Mouse (Mus musculus) ES-E14 (cell line): ENCODE measurements around the gene Cand1. TPM values are rescaled to one million over a fixed set of nuclear protein-coding genes. Genes with fewer than 3 reads are reported as not detected.

Experiments used
- DNase-seq: peaks from one replicate; pipeline ENCODE4 v3.0.0-alpha.2; 2013; ENCODE audit warnings: low read depth, low spot score
- H3K27ac ChIP-seq: 2 replicates; pipeline ENCODE4 v1.5.1; 2012; ENCODE audit warnings: low read depth, mild to moderate bottlenecking, low read length, moderate library complexity, mixed read lengths; ENCODE audit not compliant: poor library complexity, insufficient read depth, severe bottlenecking
- H3K36me3 ChIP-seq: 2 replicates; pipeline ENCODE4 v1.6.1; 2012; ENCODE audit warnings: mild to moderate bottlenecking, low read length, moderate library complexity, mixed read lengths; ENCODE audit not compliant: control insufficient read depth, poor library complexity, insufficient read depth, severe bottlenecking
- H3K4me1 ChIP-seq, 2 experiments: fragments of 150-350 bp in 1 of 2; sonication (generic) in 1 of 2; 2 replicates each; pipeline ENCODE4 v1.6.1; 2012; ENCODE audit warnings: low read length in 2 of 2, mild to moderate bottlenecking in 1 of 2, mixed read lengths in 1 of 2; ENCODE audit not compliant: control insufficient read depth in 2 of 2, insufficient read depth in 2 of 2, poor library complexity in 1 of 2
- H3K4me3 ChIP-seq, 2 experiments: fragments of 150-350 bp in 1 of 2; sonication (generic) in 1 of 2; 2 replicates each; pipeline ENCODE4 v1.5.1; 2012; ENCODE audit warnings: low read length in 2 of 2, low read depth in 1 of 2, mild to moderate bottlenecking in 1 of 2, mixed read lengths in 1 of 2; ENCODE audit not compliant: insufficient read depth in 1 of 2, poor library complexity in 1 of 2, severe bottlenecking in 1 of 2
- H3K9ac ChIP-seq: 2 replicates; pipeline ENCODE4 v1.6.1; 2012; ENCODE audit warnings: low read depth, mild to moderate bottlenecking, low read length, mixed read lengths; ENCODE audit not compliant: poor library complexity, insufficient read depth, severe bottlenecking
- H3K9me3 ChIP-seq: fragments of 150-350 bp; sonication (generic); 2 replicates; pipeline ENCODE4 v1.6.1; 2012; ENCODE audit warnings: low read depth, mild to moderate bottlenecking, low read length; ENCODE audit not compliant: control insufficient read depth, insufficient read depth
- CHD2 ChIP-seq: IDR thresholded peaks from 2 replicates; pipeline ENCODE4 v1.6.1; 2014; ENCODE audit warnings: mild to moderate bottlenecking, low read depth, low read length, inconsistent platforms
- HCFC1 ChIP-seq: IDR thresholded peaks from 2 replicates; pipeline ENCODE4 v1.6.1; 2012; ENCODE audit warnings: low read length, inconsistent platforms, borderline replicate concordance; ENCODE audit not compliant: insufficient read depth
- MAFK ChIP-seq: IDR thresholded peaks from 2 replicates; pipeline ENCODE4 v1.6.1; 2014; ENCODE audit warnings: mild to moderate bottlenecking, low read depth, low read length, inconsistent platforms; ENCODE audit not compliant: insufficient read depth
- ZC3H11A ChIP-seq: IDR thresholded peaks from 2 replicates; pipeline ENCODE4 v1.6.1; 2012; ENCODE audit warnings: low read depth, mild to moderate bottlenecking, inconsistent platforms, low read length, borderline replicate concordance
- ZNF384 ChIP-seq: IDR thresholded peaks from 2 replicates; pipeline ENCODE4 v1.6.1; 2012; ENCODE audit warnings: low read depth, low read length, inconsistent platforms
- in situ Hi-C, 2 experiments: fragments of 600-800 bp; cut with MboI; formaldehyde crosslinking; loops; one replicate each; pipeline ENCODE4 v1.15.1; 2025; ENCODE audit warnings: low sequenced_read_pairs in 2 of 2, inconsistent platforms in 1 of 2; ENCODE audit not compliant: unreplicated experiment in 2 of 2
- total RNA-seq: library from RNA; depleted of rRNA; stranded (reverse); fragments of 300-350 nt; gene quantifications from 2 replicates; pipeline ENCODE4 v1.2.3, GENCODE M21; 2012; rRNA removed

The Cand1 gene
- total RNA-seq, 1 experiment, result 122 TPM

- TF ChIP-seq MAFK (no peak), CHD2 (no peak), ZNF384 (no peak), HCFC1 (no peak), ZC3H11A (no peak)
- no peak overlapping the region for H3K27ac ChIP-seq
- no peaks in the 10 kb centered on the region for H3K9me3 ChIP-seq
- H3K4me1 ChIP-seq, result 0 out of 4 replicates have a peak, but pooled peaks cover 0 to 2% of the 10 kb centered on the region in 2 experiments
- H3K36me3 ChIP-seq, result no peaks in the 10 kb centered on the region
- DNase-seq, result no peak
- no peak overlapping the region for H3K4me3 ChIP-seq
- no peak overlapping the region for H3K9ac ChIP-seq
- in situ Hi-C loops, result no loop called here
Measured at GRCm38 (mm10) chr10:119165051-119165450, 74.8 kb downstream of the Cand1 start.

- in situ Hi-C loops, result no loop called here
- no peak overlapping the region for H3K4me3 ChIP-seq
- H3K36me3 ChIP-seq, result no peaks in the 10 kb centered on the region
- DNase-seq, result no peak
- no peak overlapping the region for H3K27ac ChIP-seq
- no peak overlapping the region for H3K9ac ChIP-seq
- no peak for TF ChIP-seq ZC3H11A
- TF ChIP-seq ZNF384, result no peak
- TF ChIP-seq CHD2, result no peak
- TF ChIP-seq HCFC1, result no peak
- TF ChIP-seq MAFK, result no peak
- H3K4me1 ChIP-seq, result 0 out of 4 replicates have a peak, but pooled peaks cover 0 to 2% of the 10 kb centered on the region in 2 experiments
- no peaks in the 10 kb centered on the region for H3K9me3 ChIP-seq
Measured at GRCm38 (mm10) chr10:119161820-119162382, 78.0 kb downstream of the Cand1 start.

- H3K27ac ChIP-seq, result no peak overlapping the region
- no peak overlapping the region for H3K4me3 ChIP-seq
- in situ Hi-C loops, result no loop called here
- H3K36me3 ChIP-seq, result no peaks in the 10 kb centered on the region
- H3K4me1 ChIP-seq, result 0 out of 4 replicates have a peak, but pooled peaks cover 0 to 2% of the 10 kb centered on the region in 2 experiments
- no peak overlapping the region for H3K9ac ChIP-seq
- H3K9me3 ChIP-seq, result no peaks in the 10 kb centered on the region
- DNase-seq, result no peak
- no peak for TF ChIP-seq ZC3H11A
- TF ChIP-seq CHD2, result no peak
- TF ChIP-seq MAFK, result no peak
- TF ChIP-seq HCFC1, result no peak
Measured at GRCm38 (mm10) chr10:119160161-119160560, 79.7 kb downstream of the Cand1 start.

DNA sequence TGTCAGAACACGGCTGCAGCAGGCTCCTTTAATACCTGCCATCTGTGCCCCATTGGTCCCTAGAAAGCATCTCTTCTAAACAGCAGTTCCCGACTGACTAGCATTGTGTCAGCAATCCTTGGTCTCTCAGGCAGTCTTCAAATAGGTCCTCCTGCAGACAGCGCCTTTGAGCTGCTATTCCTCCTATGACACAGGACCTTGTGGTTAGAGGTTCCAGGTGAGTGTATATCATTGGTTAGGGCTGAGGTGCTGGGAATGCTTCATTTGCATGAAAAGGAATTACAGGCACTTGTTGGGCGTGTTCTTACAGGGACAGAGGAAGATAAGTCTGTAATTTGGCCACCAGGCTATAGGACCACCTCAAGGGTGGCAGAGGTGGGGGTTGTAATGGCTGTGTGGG is 90.6 kb downstream of the Cand1 start:
- DNase-seq, result no peak
- no peak for TF ChIP-seq ZC3H11A
- no peak for TF ChIP-seq MAFK
- no peak for TF ChIP-seq HCFC1
- no peak for TF ChIP-seq CHD2
- no peak for TF ChIP-seq ZNF384
- Histone ChIP-seq H3K4me3 (no peak overlapping the region), H3K9me3 (no peaks in the 10 kb centered on the region), H3K9ac (no peak overlapping the region), H3K27ac (peak overlapping the region; percentile 28; the same call in 1 of the 2 replicates), H3K4me1 (peaks cover 0 to 7% of the 10 kb centered on the region in 2 experiments; a peak in 1 of 4 replicates), H3K36me3 (no peaks in the 10 kb centered on the region)
- in situ Hi-C loops, result no loop called here

Other genes with a start within 250 kb of the Cand1 start
- 4.2 and 4.3 TPM in 2 replicates for gene Grip1, start 213.8 kb upstream of the Cand1 start, total RNA-seq